ENCODE assay signal across 25 mouse cellular contexts in genomic region chr1:144139847-144140246, GRCm38 (mm10). TPM values are rescaled to one million over a fixed set of nuclear protein-coding genes. Genes with fewer than 3 reads are reported as not detected.
DNase-seq lines count a peak whose midpoint lies in the region; ATAC-seq and TF ChIP-seq lines count a peak whose summit lies in the region.
"Had no signal": no experiment of that assay in that cellular context is flagged by ENCODE, and none has a peak within 500 bp of the region (broad histone marks: within the 10 kb centered on the region; RNA-seq: fewer than 3 reads in every experiment).

No protein-coding gene starts in this region.

- intact Hi-C loops in heart, postnatal 25 days (cut with DNase I) = no loop called here
- intact Hi-C loops in gastrocnemius, postnatal 36 days (cut with DNase I) = no loop called here

- no peak for TF ChIP-seq CTCF in bone marrow macrophage, adult 2 months (IDR thresholded peaks at IDR 0.05; ENCODE audit: low read depth, low read length)

- H3K27ac ChIP-seq in bone marrow macrophage, adult 2 months (ENCODE audit: insufficient read depth, low read depth, low read length) = peak overlapping the region; percentile 81
- H3K27ac ChIP-seq: forebrain, embryonic 10.5 days; forebrain, embryonic 13.5 days; heart, embryonic 15.5 days; hindbrain, embryonic 14.5 days; hindbrain, postnatal 0 days had no signal

- H3K4me3 ChIP-seq in bone marrow macrophage, adult 2 months (ENCODE audit: insufficient read depth, low read length) = peak overlapping the region; percentile 13; the same call in 1 of the 2 replicates
- H3K4me3 ChIP-seq: forebrain, embryonic 10.5 days; forebrain, embryonic 13.5 days; heart, embryonic 12.5 days; heart, embryonic 15.5 days had no signal

- H3K4me1 ChIP-seq in bone marrow macrophage, adult 2 months (ENCODE audit: control insufficient read depth, insufficient read depth, low read length) = peaks cover 9% of the 10 kb centered on the region
- H3K4me1 ChIP-seq: forebrain, embryonic 10.5 days; forebrain, embryonic 13.5 days; heart, embryonic 12.5 days; heart, embryonic 15.5 days had no signal

- ATAC-seq in granulocyte monocyte progenitor cell, adult 5-6 weeks (replicated peaks; ENCODE audit: poor library complexity, severe bottlenecking) = peak; percentile 68
- ATAC-seq in megakaryocyte progenitor cell, adult 5-6 weeks (replicated peaks; ENCODE audit: poor library complexity) = peak; percentile 79
- ATAC-seq: activated CD4-positive, CD25-positive, alpha-beta regulatory T cell, adult 4 months; forebrain, embryonic 13.5 days; forebrain, embryonic 16.5 days; hindbrain, postnatal 0 days; inflammation-experienced regulatory T-cells, adult 6 months had no signal

- DNase-seq in layer of hippocampus, postnatal 36 days = no peak
- DNase-seq in heart, postnatal 25 days (ENCODE audit: low spot score) = no peak
- DNase-seq in gastrocnemius, postnatal 36 days = no peak
- DNase-seq: adrenal gland, adult 8-10 months; adrenal gland, postnatal 25 days; cerebellum, adult 18-20 months; cerebellum, adult 9-11 months; cerebellum, postnatal 25 days; gastrocnemius, postnatal 10 days; heart, adult 18-20 months; heart, postnatal 10 days; heart, postnatal 4 days had no signal

- no peak for TF ChIP-seq POLR2A in bone marrow macrophage, adult 2 months (IDR thresholded peaks at IDR 0.05; ENCODE audit: borderline replicate concordance, low read depth, low read length)

RNA-seq across cellular contexts. Expression of gene Rgs13, which starts 37.3 kb away (rescaled TPM):
- not detected in 2 replicates for polyA plus RNA-seq in bone marrow macrophage, adult 2 months (2012; ENCODE audit: insufficient read depth, insufficient read length, missing spikeins)
- total RNA-seq in granulocyte monocyte progenitor cell, adult 5-6 weeks (2014; fragmentation: Nextera tagmentation) = not detected in 2 replicates
- not detected in 2 replicates for total RNA-seq in granulocyte monocyte progenitor cell, adult 5-6 weeks (2017)
- total RNA-seq in megakaryocyte progenitor cell, adult 5-6 weeks (2015) = not detected in 2 replicates
- not detected in 2 replicates for total RNA-seq in megakaryocyte progenitor cell, adult 5-6 weeks (2017)
- total RNA-seq in layer of hippocampus, postnatal 36 days (2021) = 1 to 10 TPM in 1 of 2 experiments, under 1 TPM in 1; 0.90 to 1.2 TPM
- not detected for total RNA-seq in heart, postnatal 25 days (2021)
- total RNA-seq in gastrocnemius, postnatal 36 days (2021) = not detected
- total RNA-seq: adrenal gland, adult 8-10 months; adrenal gland, postnatal 25 days; gastrocnemius, adult 18-20 months; heart, adult 18-20 months; heart, postnatal 10 days; heart, postnatal 4 days had no signal
- polyA plus RNA-seq: heart, embryonic 12.5 days had no signal
